Mouse (Mus musculus) cortical plate, adult 2 months (tissue): ENCODE measurements around the gene Asic2.

Experiments
- CTCF ChIP-seq: fragments of 200-500 bp; IDR thresholded peaks from 2 replicates; pipeline ENCODE4 v1.5.1; 2011; ENCODE audit warnings: mild to moderate bottlenecking, control low read depth, low read length; ENCODE audit not compliant: insufficient read depth; ENCODE audit errors: extremely low read depth
- POLR2A ChIP-seq: fragments of 200-500 bp; IDR thresholded peaks from 2 replicates; pipeline ENCODE4 v1.6.1; 2011; ENCODE audit warnings: mild to moderate bottlenecking, low read length, control low read depth; ENCODE audit not compliant: insufficient read depth; ENCODE audit errors: extremely low read depth

GRCm38 (mm10) chr11:81239966-81240681 lies 728.1 kb downstream of the Asic2 start:
- TF ChIP-seq CTCF, result peak; percentile 41
- TF ChIP-seq POLR2A, result no peak
